Mouse (Mus musculus): Measurements from ENCODE around the gene Hnf4a. TPM values are rescaled to one million over a fixed set of nuclear protein-coding genes. Genes with fewer than 3 reads are reported as not detected.

Gene Hnf4a
- polyA plus RNA-seq, 1 experiment: not detected

DNA sequence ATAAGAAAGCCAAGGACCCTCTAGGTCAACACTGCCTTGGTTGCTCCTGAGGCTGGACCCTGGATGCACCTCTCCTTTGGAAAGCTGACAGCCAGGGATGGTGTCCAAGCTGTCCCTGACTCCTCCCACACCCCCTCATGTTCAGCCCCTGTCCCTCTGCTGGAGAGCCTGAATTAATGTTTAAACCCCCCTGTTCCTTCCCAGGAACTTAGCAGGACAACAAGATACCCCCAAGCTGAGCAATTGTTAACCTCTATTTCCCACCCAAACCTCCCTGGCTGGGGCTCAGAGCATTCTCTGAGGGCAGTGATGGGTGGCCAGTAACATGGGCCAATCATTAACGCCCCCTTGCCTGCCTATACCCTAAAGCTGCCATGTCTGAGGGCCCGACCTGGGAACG is 53.6 kb downstream of the Hnf4a start:
- H3K4me3 ChIP-seq (ENCODE audit: insufficient read depth, low read length): no peak overlapping the region
- no peak overlapping the region for H3K27ac ChIP-seq (ENCODE audit: insufficient read depth, low read length)
- TF ChIP-seq POLR2A (IDR thresholded peaks at IDR 0.05; ENCODE audit: low read depth, low read length): no peak
- TF ChIP-seq CTCF (IDR thresholded peaks at IDR 0.05; ENCODE audit: borderline replicate concordance, insufficient read depth, low read length): no peak
- no peaks in the 10 kb centered on the region for H3K4me1 ChIP-seq (ENCODE audit: control insufficient read depth, insufficient read depth, low read length)

DNA sequence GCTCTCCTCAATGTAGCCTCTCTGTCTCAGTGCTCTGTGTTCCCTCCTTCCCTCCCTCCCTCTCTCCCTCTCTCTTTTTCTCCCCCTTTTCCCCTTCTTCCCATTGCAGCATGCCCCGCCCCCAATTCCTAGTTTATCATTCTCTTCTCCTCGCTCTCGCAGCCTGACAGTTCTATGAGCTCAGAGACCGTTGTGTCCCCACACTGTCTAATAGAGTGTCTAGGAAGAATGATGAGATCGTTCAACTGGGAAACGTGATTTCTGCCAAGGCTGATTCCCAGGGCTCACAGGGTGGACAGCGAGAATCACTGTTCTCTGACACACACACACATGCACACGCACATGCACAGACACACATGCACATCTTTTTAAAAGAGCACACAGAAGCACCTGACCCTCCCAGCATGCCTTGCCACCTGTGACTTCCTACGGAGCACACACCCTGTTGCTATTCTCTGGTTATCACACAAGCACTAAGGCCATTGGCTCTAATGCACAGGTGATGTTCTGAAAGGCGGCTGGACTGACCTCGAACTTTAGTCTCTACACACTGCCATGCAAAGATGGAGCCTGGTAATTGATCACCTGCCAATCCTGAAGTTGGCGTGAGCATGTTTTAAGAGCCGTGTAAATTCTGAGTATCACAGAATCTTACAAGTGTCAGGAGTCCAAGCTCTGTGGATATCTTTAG is 54.8 kb downstream of the Hnf4a start:
- TF ChIP-seq POLR2A (IDR thresholded peaks at IDR 0.05; ENCODE audit: low read depth, low read length) (no peak), CTCF (IDR thresholded peaks at IDR 0.05; ENCODE audit: borderline replicate concordance, insufficient read depth, low read length) (no peak)
- Histone ChIP-seq H3K4me3 (ENCODE audit: insufficient read depth, low read length) (no peak overlapping the region), H3K27ac (ENCODE audit: insufficient read depth, low read length) (no peak overlapping the region), H3K4me1 (ENCODE audit: control insufficient read depth, insufficient read depth, low read length) (no peaks in the 10 kb centered on the region)

DNA sequence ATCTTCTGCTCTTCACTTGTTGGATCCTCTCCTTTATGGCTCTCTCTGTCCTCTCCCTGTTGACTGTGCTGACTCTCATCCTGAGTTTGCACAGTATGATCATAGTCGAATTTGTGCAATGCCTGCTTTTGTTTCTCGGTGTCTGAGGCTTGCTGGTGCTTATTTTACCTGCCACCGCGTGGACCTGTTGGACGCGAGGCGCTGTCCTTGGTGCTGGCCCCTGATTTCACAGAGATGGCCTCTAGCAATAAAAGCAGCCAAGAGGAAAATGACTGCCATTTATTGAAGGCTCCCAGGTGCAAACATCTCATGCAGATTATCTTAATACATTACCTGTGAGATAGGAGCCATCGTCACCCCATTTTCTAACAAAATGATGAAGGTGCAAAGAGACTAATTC is 58.0 kb downstream of the Hnf4a start:
- no peak overlapping the region for H3K4me3 ChIP-seq (ENCODE audit: insufficient read depth, low read length)
- no peak overlapping the region for H3K27ac ChIP-seq (ENCODE audit: insufficient read depth, low read length)
- H3K4me1 ChIP-seq (ENCODE audit: control insufficient read depth, insufficient read depth, low read length): no peaks in the 10 kb centered on the region
- TF ChIP-seq POLR2A (IDR thresholded peaks at IDR 0.05; ENCODE audit: low read depth, low read length): no peak
- no peak for TF ChIP-seq CTCF (IDR thresholded peaks at IDR 0.05; ENCODE audit: borderline replicate concordance, insufficient read depth, low read length)

DNA sequence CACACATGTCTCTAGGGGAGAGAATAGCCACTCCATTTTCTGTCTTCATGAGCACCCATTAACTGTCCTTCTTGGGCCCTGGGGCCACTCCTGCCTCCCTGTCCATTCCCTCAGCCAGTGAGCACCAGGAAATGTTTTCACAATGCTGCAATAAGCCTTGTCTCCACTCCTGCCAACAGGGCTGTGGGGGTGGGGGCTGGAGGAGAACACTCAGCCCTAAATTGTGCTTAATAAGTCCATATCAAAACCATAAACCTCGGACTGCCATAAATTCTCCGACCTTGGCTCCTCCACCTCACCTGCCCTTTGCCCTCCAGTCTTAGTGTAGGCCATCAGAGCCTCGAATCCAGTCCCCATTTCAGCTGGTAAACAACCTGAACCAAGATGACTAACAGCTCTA is 67.7 kb downstream of the Hnf4a start:
- no peaks in the 10 kb centered on the region for H3K4me1 ChIP-seq (ENCODE audit: control insufficient read depth, insufficient read depth, low read length)
- H3K27ac ChIP-seq (ENCODE audit: insufficient read depth, low read length): no peak overlapping the region
- no peak overlapping the region for H3K4me3 ChIP-seq (ENCODE audit: insufficient read depth, low read length)
- no peak for TF ChIP-seq CTCF (IDR thresholded peaks at IDR 0.05; ENCODE audit: borderline replicate concordance, insufficient read depth, low read length)
- no peak for TF ChIP-seq POLR2A (IDR thresholded peaks at IDR 0.05; ENCODE audit: low read depth, low read length)

DNA sequence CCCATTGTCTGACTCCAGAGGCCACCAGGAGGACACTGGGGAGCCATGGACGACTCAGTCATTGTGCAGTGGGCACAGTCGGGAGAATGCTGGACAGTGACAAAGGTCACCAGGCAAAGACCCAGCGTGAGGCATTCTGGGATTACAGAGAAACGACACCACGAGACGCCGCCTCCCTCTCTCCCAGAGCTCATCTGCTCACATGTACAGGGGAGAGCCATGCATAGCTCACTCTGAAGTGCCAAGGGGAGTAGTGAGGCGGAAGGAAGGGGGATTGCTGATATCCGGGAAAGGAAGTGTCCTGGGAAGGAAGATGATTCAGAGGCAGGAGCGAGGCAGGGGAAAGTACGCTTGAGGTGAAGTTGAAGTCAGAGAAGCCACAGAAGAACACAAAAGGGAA is 68.6 kb downstream of the Hnf4a start:
- Histone ChIP-seq H3K4me1 (ENCODE audit: control insufficient read depth, insufficient read depth, low read length) (no peaks in the 10 kb centered on the region), H3K4me3 (ENCODE audit: insufficient read depth, low read length) (no peak overlapping the region), H3K27ac (ENCODE audit: insufficient read depth, low read length) (no peak overlapping the region)
- TF ChIP-seq CTCF (IDR thresholded peaks at IDR 0.05; ENCODE audit: borderline replicate concordance, insufficient read depth, low read length) (no peak), POLR2A (IDR thresholded peaks at IDR 0.05; ENCODE audit: low read depth, low read length) (no peak)

GRCm38 (mm10) chr2:163577986-163578385 is 71.4 kb downstream of the Hnf4a start:
- H3K27ac ChIP-seq (ENCODE audit: insufficient read depth, low read length): no peak overlapping the region
- no peak for TF ChIP-seq POLR2A (IDR thresholded peaks at IDR 0.05; ENCODE audit: low read depth, low read length)
- no peak for TF ChIP-seq CTCF (IDR thresholded peaks at IDR 0.05; ENCODE audit: borderline replicate concordance, insufficient read depth, low read length)
- no peaks in the 10 kb centered on the region for H3K4me1 ChIP-seq (ENCODE audit: control insufficient read depth, insufficient read depth, low read length)
- H3K4me3 ChIP-seq (ENCODE audit: insufficient read depth, low read length): no peak overlapping the region

- Histone ChIP-seq H3K4me3 (ENCODE audit: insufficient read depth, low read length) (no peak overlapping the region), H3K4me1 (ENCODE audit: control insufficient read depth, insufficient read depth, low read length) (no peaks in the 10 kb centered on the region), H3K27ac (ENCODE audit: insufficient read depth, low read length) (no peak overlapping the region)
- no peak for TF ChIP-seq CTCF (IDR thresholded peaks at IDR 0.05; ENCODE audit: borderline replicate concordance, insufficient read depth, low read length)
- TF ChIP-seq POLR2A (IDR thresholded peaks at IDR 0.05; ENCODE audit: low read depth, low read length): no peak
Measured at GRCm38 (mm10) chr2:163580069-163580945, 73.7 kb downstream of the Hnf4a start.

- no peak overlapping the region for H3K27ac ChIP-seq (ENCODE audit: insufficient read depth, low read length)
- H3K4me1 ChIP-seq (ENCODE audit: control insufficient read depth, insufficient read depth, low read length): no peaks in the 10 kb centered on the region
- TF ChIP-seq CTCF (IDR thresholded peaks at IDR 0.05; ENCODE audit: borderline replicate concordance, insufficient read depth, low read length) (no peak), POLR2A (IDR thresholded peaks at IDR 0.05; ENCODE audit: low read depth, low read length) (no peak)
- no peak overlapping the region for H3K4me3 ChIP-seq (ENCODE audit: insufficient read depth, low read length)
Measured at GRCm38 (mm10) chr2:163583226-163584087, 76.8 kb downstream of the Hnf4a start.

DNA sequence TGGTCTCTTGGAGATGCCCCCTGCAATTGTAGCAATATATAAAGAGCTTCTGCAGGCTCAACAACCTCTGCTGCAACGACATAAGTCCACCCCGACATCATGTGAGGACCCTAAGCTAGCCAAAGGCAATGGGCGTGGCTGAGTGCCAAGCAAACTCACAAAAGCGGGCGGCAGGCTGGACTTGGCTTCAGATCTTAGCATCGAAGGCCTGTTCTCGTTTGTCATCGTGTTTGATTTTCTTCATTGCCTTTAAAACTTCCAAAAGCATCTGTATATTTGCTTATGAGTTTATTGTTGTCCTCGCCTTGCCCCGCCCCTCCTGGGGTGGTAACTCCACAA is 77.4 kb downstream of the Hnf4a start:
- no peak overlapping the region for H3K4me3 ChIP-seq (ENCODE audit: insufficient read depth, low read length)
- H3K4me1 ChIP-seq (ENCODE audit: control insufficient read depth, insufficient read depth, low read length): no peaks in the 10 kb centered on the region
- H3K27ac ChIP-seq (ENCODE audit: insufficient read depth, low read length): no peak overlapping the region
- no peak for TF ChIP-seq CTCF (IDR thresholded peaks at IDR 0.05; ENCODE audit: borderline replicate concordance, insufficient read depth, low read length)
- no peak for TF ChIP-seq POLR2A (IDR thresholded peaks at IDR 0.05; ENCODE audit: low read depth, low read length)
